Mouse (Mus musculus) midbrain, embryonic 15.5 days (tissue): ENCODE results near the gene Hddc2. TPM values are rescaled to one million over a fixed set of nuclear protein-coding genes. Genes with fewer than 3 reads are reported as not detected.
"Not testable (repeated sequence)": the region's sequence is repeated elsewhere in the genome, so short reads cannot be mapped to it uniquely, and the experiment has no call there.

Source experiments
- ATAC-seq: fragments of 200-750 bp; cut with Nextera tagmentation; replicated peaks from 2 replicates; pipeline ENCODE4 v1.8.0; 2017; ENCODE audit warnings: moderate TSS enrichment
- H3K27ac ChIP-seq: fragments of 300-500 bp; sonication (generic); 2 replicates; pipeline ENCODE4 v1.5.1; 2015; ENCODE audit warnings: mild to moderate bottlenecking, inconsistent platforms
- H3K27me3 ChIP-seq: fragments of 300-500 bp; sonication (generic); replicated peaks from 2 replicates; pipeline ENCODE4 v1.6.1; 2015; ENCODE audit warnings: inconsistent platforms
- H3K36me3 ChIP-seq: fragments of 300-500 bp; sonication (generic); replicated peaks from 2 replicates; pipeline ENCODE4 v1.6.1; 2015; ENCODE audit warnings: inconsistent platforms
- H3K4me1 ChIP-seq: fragments of 300-500 bp; sonication (generic); 2 replicates; pipeline ENCODE4 v1.6.1; 2015; ENCODE audit warnings: inconsistent platforms
- H3K4me2 ChIP-seq: fragments of 300-500 bp; sonication (generic); 2 replicates; pipeline ENCODE4 v1.6.1; 2015; ENCODE audit warnings: inconsistent platforms, mild to moderate bottlenecking, moderate library complexity
- H3K4me3 ChIP-seq: fragments of 300-500 bp; sonication (generic); 2 replicates; pipeline ENCODE4 v1.5.1; 2015; ENCODE audit warnings: mild to moderate bottlenecking, inconsistent platforms
- H3K9ac ChIP-seq: fragments of 300-500 bp; sonication (generic); 2 replicates; pipeline ENCODE4 v1.6.1; 2015; ENCODE audit warnings: mild to moderate bottlenecking, inconsistent platforms
- H3K9me3 ChIP-seq: fragments of 300-500 bp; sonication (generic); 2 replicates; pipeline ENCODE4 v1.6.1; 2016; ENCODE audit warnings: inconsistent platforms
- WGBS: fragments of 180-500 bp; shearing (Covaris S2); methylation state at CpG from one replicate; pipeline ENCODE4 v1.1.7; 2015; ENCODE audit warnings: mixed read lengths; 5-methylcytosine and 5-hydroxymethylcytosine counted together
- polyA plus RNA-seq: library from polyadenylated mRNA; unstranded; fragments of >200 nt; fragmentation: Nextera tagmentation; extraction: Ambion mirVana; gene quantifications from 2 replicates; pipeline ENCODE4 v1.2.1, GENCODE M21; 2015

The Hddc2 gene
- polyA plus RNA-seq, 1 experiment from 2014 or later: 53.3 TPM

GRCm38 (mm10) chr10:31370200-31370599, 57.0 kb downstream of the Hddc2 start:
- H3K36me3 ChIP-seq, H3K4me2 ChIP-seq, H3K4me3 ChIP-seq, H3K4me1 ChIP-seq, ATAC-seq, H3K9ac ChIP-seq, H3K9me3 ChIP-seq, H3K27me3 ChIP-seq, H3K27ac ChIP-seq: not testable (repeated sequence)
- WGBS: 6% methylated on average over 4 of the region's 5 CpGs

Other genes with a start within 250 kb of the Hddc2 start
- 35.6 and 45.9 TPM in 2 replicates for gene Tpd52l1, start 132.6 kb downstream of the Hddc2 start, polyA plus RNA-seq